Mouse (Mus musculus): ENCODE results near the gene Gal3st3.

GRCm38 (mm10) chr19:5306968-5307734 lies 9.0 kb downstream of the Gal3st3 start:
- TF ChIP-seq TAL1 (IDR thresholded peaks at IDR 0.05; ENCODE audit: low read length) (no peak), GATA1 (IDR thresholded peaks at IDR 0.05; ENCODE audit: low read length) (no peak)
